Mouse (Mus musculus): ENCODE results near the gene Mtch2. TPM values are rescaled to one million over a fixed set of nuclear protein-coding genes. Genes with fewer than 3 reads are reported as not detected.
A peak's percentile ranks its signal among the peaks of the same experiment; 100 is the strongest.

Mtch2 gene
- polyA plus RNA-seq, 1 experiment from 2014 or later, result 152 TPM

GRCm38 (mm10) chr2:90828739-90829138 is 18.2 kb upstream of the Mtch2 start:
- H3K4me2 ChIP-seq, result no peak overlapping the region
- no peaks in the 10 kb centered on the region for H3K4me1 ChIP-seq (replicated peaks)
- 33% methylated on average over 7 of the region's 7 CpGs for WGBS (ENCODE audit: insufficient replicate concordance)
- no peak overlapping the region for H3K9ac ChIP-seq
- no peaks in the 10 kb centered on the region for H3K9me3 ChIP-seq (replicated peaks)
- no peak for DNase-seq
- ATAC-seq (ENCODE audit: low read depth), result no peak
- no peaks in the 10 kb centered on the region for H3K36me3 ChIP-seq
- no peak overlapping the region for H3K4me3 ChIP-seq (replicated peaks)
- no peak overlapping the region for H3K27ac ChIP-seq
- H3K27me3 ChIP-seq, result peaks cover 3% of the 10 kb centered on the region; the same call in 1 of the 2 replicates

DNA sequence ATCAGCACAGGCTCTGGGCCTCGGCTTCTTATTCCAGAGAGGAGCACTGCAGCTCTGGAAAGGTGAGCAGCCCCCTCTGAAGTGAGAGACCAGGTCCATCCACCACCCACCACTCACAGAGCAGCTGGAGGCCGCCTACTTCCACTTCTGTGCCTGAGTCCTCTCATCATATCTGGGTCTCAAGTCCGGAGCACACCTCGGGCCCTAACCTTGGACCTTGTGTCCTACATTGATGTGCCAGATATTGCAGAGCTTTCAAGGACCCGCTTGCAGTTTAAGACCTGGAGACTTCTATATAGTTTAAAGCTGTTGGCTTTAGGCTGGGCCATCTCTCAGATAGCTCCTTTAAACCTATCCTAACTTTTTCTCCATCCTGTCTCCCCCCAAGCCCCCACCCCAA is 13.5 kb upstream of the Mtch2 start:
- ATAC-seq (ENCODE audit: low read depth), result no peak
- H3K4me1 ChIP-seq (replicated peaks), result no peaks in the 10 kb centered on the region
- no peak overlapping the region for H3K4me3 ChIP-seq (replicated peaks)
- no peak overlapping the region for H3K4me2 ChIP-seq
- H3K27me3 ChIP-seq, result peaks cover 3% of the 10 kb centered on the region; the same call in 1 of the 2 replicates
- no peaks in the 10 kb centered on the region for H3K9me3 ChIP-seq (replicated peaks)
- DNase-seq, result no peak
- 59% methylated on average over 5 of the region's 5 CpGs for WGBS (ENCODE audit: insufficient replicate concordance)
- H3K36me3 ChIP-seq, result no peaks in the 10 kb centered on the region
- no peak overlapping the region for H3K9ac ChIP-seq
- H3K27ac ChIP-seq, result no peak overlapping the region

- H3K9me3 ChIP-seq (replicated peaks), result no peaks in the 10 kb centered on the region
- no peaks in the 10 kb centered on the region for H3K36me3 ChIP-seq
- no peak overlapping the region for H3K4me2 ChIP-seq
- WGBS (ENCODE audit: insufficient replicate concordance), result 79% methylated on average over 2 of the region's 2 CpGs
- no peak for ATAC-seq (ENCODE audit: low read depth)
- no peaks in the 10 kb centered on the region for H3K4me1 ChIP-seq (replicated peaks)
- H3K4me3 ChIP-seq (replicated peaks), result no peak overlapping the region
- H3K27me3 ChIP-seq, result no peaks in the 10 kb centered on the region
- H3K9ac ChIP-seq, result no peak overlapping the region
- no peak overlapping the region for H3K27ac ChIP-seq
- DNase-seq, result no peak
Observed at GRCm38 (mm10) chr2:90838621-90839020, 8.3 kb upstream of the Mtch2 start.

DNA sequence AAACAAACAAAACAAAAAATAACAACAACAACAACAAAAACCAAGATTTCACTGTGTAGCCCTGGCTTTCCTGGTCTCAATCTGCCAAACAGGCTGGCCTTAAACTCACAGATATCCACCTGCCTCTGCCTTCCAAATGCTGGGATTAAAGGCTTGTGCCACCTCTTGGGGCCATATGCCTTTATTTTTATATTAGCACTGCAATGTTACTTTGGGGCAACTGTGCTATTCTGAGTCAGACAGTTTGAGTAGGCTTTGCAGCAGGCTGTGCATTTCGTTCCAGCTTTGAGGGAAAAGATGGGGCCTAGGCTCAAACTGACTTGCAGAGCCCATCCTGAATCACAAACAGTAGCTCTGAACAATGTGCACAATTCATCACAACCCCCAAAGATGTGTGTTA is 3.3 kb upstream of the Mtch2 start:
- no peak for ATAC-seq (ENCODE audit: low read depth)
- 85% methylated on average over 1 of the region's 1 CpGs for WGBS (ENCODE audit: insufficient replicate concordance)
- DNase-seq, result no peak
- Histone ChIP-seq H3K9ac (no peak overlapping the region), H3K27me3 (no peaks in the 10 kb centered on the region), H3K9me3 (replicated peaks) (no peaks in the 10 kb centered on the region), H3K4me3 (replicated peaks) (no peak overlapping the region), H3K36me3 (no peaks in the 10 kb centered on the region), H3K4me2 (no peak overlapping the region), H3K4me1 (replicated peaks) (peaks cover 28% of the 10 kb centered on the region), H3K27ac (no peak overlapping the region)

- Histone ChIP-seq H3K9ac (no peak overlapping the region), H3K4me1 (replicated peaks) (peaks cover 34% of the 10 kb centered on the region), H3K4me3 (replicated peaks) (no peak overlapping the region), H3K9me3 (replicated peaks) (no peaks in the 10 kb centered on the region), H3K36me3 (no peaks in the 10 kb centered on the region), H3K27ac (no peak overlapping the region), H3K27me3 (no peaks in the 10 kb centered on the region), H3K4me2 (no peak overlapping the region)
- 74% methylated on average over 5 of the region's 5 CpGs for WGBS (ENCODE audit: insufficient replicate concordance)
- DNase-seq (no peak), ATAC-seq (ENCODE audit: low read depth) (no peak)
Observed at GRCm38 (mm10) chr2:90844262-90844661, 2.7 kb upstream of the Mtch2 start.

GRCm38 (mm10) chr2:90845234-90845633 is 1.7 kb upstream of the Mtch2 start:
- Histone ChIP-seq H3K4me3 (replicated peaks) (no peak overlapping the region), H3K36me3 (peaks cover 2% of the 10 kb centered on the region), H3K4me2 (no peak overlapping the region), H3K9me3 (replicated peaks) (no peaks in the 10 kb centered on the region), H3K4me1 (replicated peaks) (peaks cover 35% of the 10 kb centered on the region), H3K27me3 (no peaks in the 10 kb centered on the region), H3K9ac (no peak overlapping the region), H3K27ac (no peak overlapping the region; the same call in 1 of the 2 replicates)
- no peak for DNase-seq
- ATAC-seq (ENCODE audit: low read depth), result no peak
- 53% methylated on average over 5 of the region's 5 CpGs for WGBS (ENCODE audit: insufficient replicate concordance)

GRCm38 (mm10) chr2:90846171-90846570 is 784 bp upstream of the Mtch2 start:
- peaks cover 39% of the 10 kb centered on the region for H3K4me1 ChIP-seq (replicated peaks)
- H3K9me3 ChIP-seq (replicated peaks), result no peaks in the 10 kb centered on the region
- ATAC-seq (ENCODE audit: low read depth) (no peak), DNase-seq (no peak)
- H3K36me3 ChIP-seq, result peaks cover 11% of the 10 kb centered on the region
- WGBS (ENCODE audit: insufficient replicate concordance), result 48% methylated on average over 6 of the region's 6 CpGs
- H3K4me3 ChIP-seq (replicated peaks), result peak overlapping the region; percentile 90
- H3K27me3 ChIP-seq, result no peaks in the 10 kb centered on the region
- peak overlapping the region; percentile 78 for H3K4me2 ChIP-seq
- H3K9ac ChIP-seq, result peak overlapping the region; percentile 77; the same call in 1 of the 2 replicates
- H3K27ac ChIP-seq, result peak overlapping the region; percentile 63

DNA sequence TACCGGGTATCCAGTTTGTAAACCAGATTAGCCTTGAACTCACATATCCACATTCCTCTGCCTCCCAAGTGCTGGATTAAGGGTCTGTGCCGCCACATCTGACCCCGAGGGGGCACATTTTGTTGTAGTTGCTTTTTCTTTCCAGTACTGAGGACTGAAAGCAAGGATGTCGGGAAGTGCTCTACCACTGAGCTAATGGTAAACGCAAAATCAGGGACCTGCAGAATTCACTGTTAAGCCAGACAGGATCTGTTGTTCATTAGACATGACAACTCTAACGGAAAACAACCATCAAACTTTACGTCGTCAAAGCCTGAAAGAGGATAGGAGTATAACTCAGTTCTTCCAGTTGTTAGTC is 379 bp upstream of the Mtch2 start:
- Histone ChIP-seq H3K36me3 (peaks cover 15% of the 10 kb centered on the region), H3K9ac (peak overlapping the region; percentile 77), H3K27ac (peak overlapping the region; percentile 63), H3K4me2 (peak overlapping the region; percentile 78), H3K9me3 (replicated peaks) (no peaks in the 10 kb centered on the region), H3K4me3 (replicated peaks) (peak overlapping the region; percentile 90), H3K27me3 (no peaks in the 10 kb centered on the region), H3K4me1 (replicated peaks) (peaks cover 41% of the 10 kb centered on the region)
- 4% methylated on average over 8 of the region's 8 CpGs for WGBS (ENCODE audit: insufficient replicate concordance)
- ATAC-seq (ENCODE audit: low read depth) (peak; percentile 22), DNase-seq (no peak)

DNA sequence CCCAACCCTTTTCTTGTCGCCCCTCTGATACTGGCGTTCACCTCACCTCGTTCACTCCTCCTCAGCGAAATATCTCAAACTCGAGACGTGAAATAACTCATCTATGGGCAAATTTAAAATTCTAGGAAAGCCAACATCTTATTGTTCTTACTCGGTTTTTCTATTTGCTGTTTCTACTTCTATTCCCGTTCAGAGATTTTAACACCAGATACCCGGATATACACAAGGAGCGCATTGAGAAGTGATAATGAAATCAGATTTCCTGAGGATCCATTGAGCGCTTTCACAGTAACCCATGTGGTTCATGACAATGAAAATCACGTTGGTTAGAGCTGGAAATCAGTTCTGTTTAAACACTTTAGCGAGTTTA is 711 bp downstream of the Mtch2 start:
- WGBS (ENCODE audit: insufficient replicate concordance), result under 1% methylated on average over 13 of the region's 13 CpGs

DNA sequence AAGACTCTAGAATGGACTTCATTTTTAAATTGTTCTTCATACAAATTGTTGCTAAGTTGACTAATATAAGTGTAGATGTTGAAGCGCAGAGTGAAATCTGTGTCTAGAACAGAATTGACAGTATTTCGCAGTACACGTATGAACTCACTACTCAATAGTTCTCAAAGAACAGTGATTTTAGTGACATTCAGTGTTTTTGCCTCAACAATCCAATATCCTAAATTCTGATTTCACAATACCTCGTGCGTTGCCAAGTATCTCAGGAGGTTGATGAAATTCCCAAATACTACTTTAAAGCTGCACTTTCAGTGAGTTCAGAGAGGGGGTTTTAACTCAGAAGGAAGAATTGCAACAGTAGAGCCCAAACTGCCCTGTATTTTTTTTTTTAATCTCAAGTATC is 1.4 kb downstream of the Mtch2 start:
- Histone ChIP-seq H3K27me3 (no peaks in the 10 kb centered on the region), H3K4me3 (replicated peaks) (peak overlapping the region; percentile 90), H3K27ac (no peak overlapping the region), H3K4me1 (replicated peaks) (peaks cover 41% of the 10 kb centered on the region), H3K36me3 (peaks cover 32% of the 10 kb centered on the region), H3K4me2 (peak overlapping the region; percentile 82), H3K9ac (peak overlapping the region; percentile 92; the same call in 1 of the 2 replicates), H3K9me3 (replicated peaks) (no peaks in the 10 kb centered on the region)
- DNase-seq (no peak), ATAC-seq (ENCODE audit: low read depth) (no peak)
- WGBS (ENCODE audit: insufficient replicate concordance), result 88% methylated on average over 5 of the region's 5 CpGs

More for the DNA sequence above, 711 bp downstream of the Mtch2 start:
- Histone ChIP-seq H3K27ac (peak overlapping the region; percentile 87), H3K9me3 (replicated peaks) (no peaks in the 10 kb centered on the region), H3K9ac (peak overlapping the region; percentile 92), H3K36me3 (peaks cover 25% of the 10 kb centered on the region), H3K4me1 (replicated peaks) (peaks cover 41% of the 10 kb centered on the region), H3K4me3 (replicated peaks) (peak overlapping the region; percentile 90), H3K27me3 (no peaks in the 10 kb centered on the region), H3K4me2 (peak overlapping the region; percentile 82)
- ATAC-seq (ENCODE audit: low read depth), result no peak
- DNase-seq, result no peak

GRCm38 (mm10) chr2:90850401-90850800 is 3.4 kb downstream of the Mtch2 start:
- Histone ChIP-seq H3K27ac (no peak overlapping the region), H3K9me3 (replicated peaks) (no peaks in the 10 kb centered on the region), H3K4me1 (replicated peaks) (peaks cover 36% of the 10 kb centered on the region), H3K4me3 (replicated peaks) (no peak overlapping the region), H3K36me3 (peaks cover 50% of the 10 kb centered on the region), H3K27me3 (no peaks in the 10 kb centered on the region), H3K4me2 (no peak overlapping the region), H3K9ac (no peak overlapping the region)
- ATAC-seq (ENCODE audit: low read depth) (no peak), DNase-seq (no peak)
- WGBS (ENCODE audit: insufficient replicate concordance), result 93% methylated on average over 1 of the region's 1 CpGs

GRCm38 (mm10) chr2:90861486-90861885 is 14.5 kb downstream of the Mtch2 start:
- DNase-seq (no peak), ATAC-seq (ENCODE audit: low read depth) (no peak)
- no peaks in the 10 kb centered on the region for H3K27me3 ChIP-seq
- H3K36me3 ChIP-seq, result peaks cover 85% of the 10 kb centered on the region
- no peaks in the 10 kb centered on the region for H3K4me1 ChIP-seq (replicated peaks)
- no peak overlapping the region for H3K4me3 ChIP-seq (replicated peaks)
- no peak overlapping the region for H3K4me2 ChIP-seq
- 86% methylated on average over 2 of the region's 2 CpGs for WGBS (ENCODE audit: insufficient replicate concordance)
- no peak overlapping the region for H3K27ac ChIP-seq
- H3K9me3 ChIP-seq (replicated peaks), result no peaks in the 10 kb centered on the region
- H3K9ac ChIP-seq, result no peak overlapping the region

All from liver, embryonic 13.5 days (tissue).